Mouse (Mus musculus) heart, embryonic 11.5 days (tissue): ENCODE measurements around the gene Sox12. TPM values are rescaled to one million over a fixed set of nuclear protein-coding genes. Genes with fewer than 3 reads are reported as not detected.
"Not testable (repeated sequence)": the region's sequence is repeated elsewhere in the genome, so short reads cannot be mapped to it uniquely, and the experiment has no call there.

ENCODE experiments used
- ATAC-seq: fragments of 200-750 bp; cut with Nextera tagmentation; replicated peaks from 2 replicates; pipeline ENCODE4 v1.8.0; 2017; ENCODE audit warnings: moderate library complexity; ENCODE audit not compliant: insufficient number of reproducible peaks, low FRiP score, low TSS enrichment
- H3K27ac ChIP-seq: fragments of 300-500 bp; sonication (generic); 2 replicates; pipeline ENCODE4 v1.5.1; 2014; ENCODE audit warnings: mild to moderate bottlenecking, low read depth, low read length
- H3K27me3 ChIP-seq: fragments of 300-500 bp; sonication (generic); 2 replicates; pipeline ENCODE4 v1.6.1; 2014; ENCODE audit warnings: mild to moderate bottlenecking, low read length, mixed read lengths; ENCODE audit not compliant: control insufficient read depth, insufficient read depth
- H3K36me3 ChIP-seq: fragments of 300-500 bp; sonication (generic); 2 replicates; pipeline ENCODE4 v1.6.1; 2014; ENCODE audit warnings: mild to moderate bottlenecking, low read length, moderate library complexity, mixed read lengths; ENCODE audit not compliant: control insufficient read depth, insufficient read depth
- H3K4me1 ChIP-seq: fragments of 300-500 bp; sonication (generic); 2 replicates; pipeline ENCODE4 v1.6.1; 2014; ENCODE audit warnings: low read length; ENCODE audit not compliant: control insufficient read depth, insufficient read depth
- H3K4me2 ChIP-seq: fragments of 300-500 bp; sonication (generic); 2 replicates; pipeline ENCODE4 v1.6.1; 2014; ENCODE audit warnings: mild to moderate bottlenecking, moderate library complexity
- H3K4me3 ChIP-seq: fragments of 300-500 bp; sonication (generic); 2 replicates; pipeline ENCODE4 v1.5.1; 2014; ENCODE audit warnings: low read depth, low read length
- H3K9ac ChIP-seq: fragments of 300-500 bp; sonication (generic); 2 replicates; pipeline ENCODE4 v1.6.1; 2014; ENCODE audit warnings: mild to moderate bottlenecking, low read depth, low read length, moderate library complexity
- H3K9me3 ChIP-seq: fragments of 300-500 bp; sonication (generic); replicated peaks from 2 replicates; pipeline ENCODE4 v1.6.1; 2016; ENCODE audit warnings: low read length; ENCODE audit not compliant: control insufficient read depth
- WGBS: fragments of 180-500 bp; shearing (Covaris S2); extraction: QIAGEN DNeasy Blood & Tissue Kit; methylation state at CpG from one replicate; pipeline ENCODE4 v1.1.7; 2014; ENCODE audit not compliant: insufficient replicate concordance; 5-methylcytosine and 5-hydroxymethylcytosine counted together
- polyA plus RNA-seq: library from polyadenylated mRNA; unstranded; fragments of >200 nt; fragmentation: Nextera tagmentation; extraction: Ambion mirVana; gene quantifications from 2 replicates; pipeline ENCODE4 v1.2.1, GENCODE M21; 2014

The Sox12 gene
- polyA plus RNA-seq, 1 experiment from 2014 or later = 13.9 TPM

DNA sequence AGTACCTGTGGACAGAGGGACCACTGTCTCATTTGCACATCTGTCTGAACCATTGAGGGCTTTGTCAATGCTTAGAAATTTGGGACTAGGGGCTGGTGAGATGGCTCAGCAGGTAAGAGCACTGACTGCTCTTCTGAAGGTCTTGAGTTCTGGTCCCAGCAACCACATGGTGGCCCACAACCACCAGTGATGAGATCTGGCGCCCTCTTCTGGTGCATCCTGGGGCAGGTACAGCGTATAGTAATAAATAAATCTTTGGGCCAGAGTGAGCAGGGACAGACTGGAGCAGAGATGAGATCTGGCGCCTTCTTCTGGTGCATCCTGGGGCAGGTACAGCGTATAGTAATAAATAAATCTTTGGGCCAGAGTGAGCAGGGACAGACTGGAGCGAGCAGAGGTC is 38.9 kb downstream of the Sox12 start:
- 75% methylated on average over 5 of the region's 5 CpGs for WGBS
- H3K27me3 ChIP-seq, H3K27ac ChIP-seq, H3K9ac ChIP-seq, H3K4me2 ChIP-seq, ATAC-seq, H3K9me3 ChIP-seq, H3K4me3 ChIP-seq, H3K36me3 ChIP-seq: not testable (repeated sequence)
- H3K4me1 ChIP-seq = peaks cover 17% of the 10 kb centered on the region

DNA sequence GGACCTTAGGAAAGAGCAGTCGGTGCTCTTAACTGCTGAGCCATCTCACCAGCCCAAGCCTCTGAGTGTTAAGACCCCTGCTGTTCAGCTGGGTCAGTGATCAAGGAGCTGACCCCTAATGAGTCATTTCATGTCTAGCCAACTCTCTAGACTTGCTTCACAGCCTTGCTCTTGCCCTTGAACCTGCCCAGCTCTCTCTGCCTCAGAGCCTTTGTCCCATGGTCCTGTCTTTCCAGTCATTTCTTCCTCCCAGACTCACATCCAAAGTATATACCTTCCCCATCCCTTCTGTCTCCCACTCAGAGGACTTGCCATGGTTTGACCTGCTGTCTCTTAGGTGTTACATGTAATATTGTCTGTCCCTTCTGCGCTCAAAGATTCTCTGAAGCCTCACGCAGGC is 40.6 kb downstream of the Sox12 start:
- Histone ChIP-seq H3K4me1 (peaks cover 12% of the 10 kb centered on the region), H3K27me3 (no peaks in the 10 kb centered on the region), H3K36me3 (no peaks in the 10 kb centered on the region), H3K4me2 (no peak overlapping the region), H3K4me3 (no peak overlapping the region), H3K27ac (no peak overlapping the region), H3K9me3 (no peaks in the 10 kb centered on the region), H3K9ac (no peak overlapping the region)
- WGBS = 77% methylated on average over 3 of the region's 3 CpGs
- ATAC-seq = no peak

DNA sequence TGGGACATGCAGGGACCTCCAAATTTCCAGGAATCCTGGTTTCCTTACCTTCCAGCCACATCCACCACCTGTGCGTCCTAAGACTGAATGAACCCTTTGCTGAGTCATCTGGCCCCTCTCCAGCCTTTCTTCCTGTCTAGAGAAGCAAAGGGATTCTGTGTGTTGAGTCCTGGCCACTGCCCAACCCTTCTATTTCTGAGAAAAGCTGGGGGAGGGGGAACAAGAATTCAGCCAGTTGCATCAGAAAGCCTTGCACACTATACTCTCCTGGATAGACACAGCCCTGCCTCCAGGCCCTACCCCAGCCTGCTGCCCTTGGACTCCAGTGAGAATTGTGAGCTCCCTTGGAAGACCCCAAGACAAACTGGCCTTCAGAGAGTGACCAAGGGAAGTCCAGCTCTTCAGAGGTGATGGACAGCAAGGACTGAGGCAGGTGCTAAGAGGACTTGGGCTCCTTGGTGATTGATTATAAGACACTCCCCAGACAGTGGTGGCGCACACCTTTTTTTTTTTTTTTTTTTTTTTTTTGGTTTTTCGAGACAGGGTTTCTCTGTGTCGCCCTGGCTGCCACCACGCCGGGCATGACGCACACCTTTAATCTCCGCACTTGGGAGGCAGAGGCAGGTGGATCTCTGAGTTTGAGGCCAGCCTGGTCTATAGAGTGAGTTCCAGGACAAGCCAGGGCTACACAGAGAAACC is 47.9 kb downstream of the Sox12 start:
- Histone ChIP-seq H3K4me2 (peak overlapping the region; percentile 32), H3K4me3 (no peak overlapping the region; the same call in 1 of the 2 replicates), H3K27ac (peak overlapping the region; percentile 62), H3K27me3 (no peaks in the 10 kb centered on the region), H3K9me3 (no peaks in the 10 kb centered on the region), H3K36me3 (no peaks in the 10 kb centered on the region), H3K4me1 (0 out of 2 replicates have a peak, but pooled peaks cover 3% of the 10 kb centered on the region), H3K9ac (no peak overlapping the region)
- ATAC-seq = peak; percentile 32; the same call in 1 of the 2 replicates
- WGBS = 81% methylated on average over 8 of the region's 8 CpGs

DNA sequence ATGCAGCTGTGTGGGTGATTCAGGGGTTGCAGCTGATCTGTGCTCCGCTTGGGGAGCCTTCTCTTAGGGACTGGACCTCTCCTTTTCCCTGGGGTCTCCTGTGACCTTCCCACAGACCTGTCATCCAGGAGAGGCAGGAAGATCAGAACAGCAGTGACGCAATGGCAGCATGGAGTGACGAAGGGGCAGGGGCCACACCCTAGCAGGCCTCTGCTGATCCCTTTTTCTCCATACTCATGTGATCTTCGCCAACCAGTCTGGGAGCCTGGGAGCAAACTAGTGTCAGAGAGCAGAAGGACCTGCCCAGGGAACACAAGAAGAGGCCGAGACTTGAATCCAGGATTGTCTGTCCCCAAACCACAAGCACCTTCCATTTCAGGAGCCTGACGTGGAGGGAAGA is 48.7 kb downstream of the Sox12 start:
- 0 out of 2 replicates have a peak overlapping the region, but pooled peaks have one; percentile 10 for H3K9ac ChIP-seq
- peaks cover 7% of the 10 kb centered on the region; the same call in 1 of the 2 replicates for H3K4me1 ChIP-seq
- H3K27ac ChIP-seq = peak overlapping the region; percentile 62; the same call in 1 of the 2 replicates
- no peak for ATAC-seq
- no peaks in the 10 kb centered on the region for H3K36me3 ChIP-seq
- no peak overlapping the region for H3K4me3 ChIP-seq
- no peak overlapping the region for H3K4me2 ChIP-seq
- no peaks in the 10 kb centered on the region for H3K9me3 ChIP-seq
- no peaks in the 10 kb centered on the region for H3K27me3 ChIP-seq
- 78% methylated on average over 6 of the region's 6 CpGs for WGBS

DNA sequence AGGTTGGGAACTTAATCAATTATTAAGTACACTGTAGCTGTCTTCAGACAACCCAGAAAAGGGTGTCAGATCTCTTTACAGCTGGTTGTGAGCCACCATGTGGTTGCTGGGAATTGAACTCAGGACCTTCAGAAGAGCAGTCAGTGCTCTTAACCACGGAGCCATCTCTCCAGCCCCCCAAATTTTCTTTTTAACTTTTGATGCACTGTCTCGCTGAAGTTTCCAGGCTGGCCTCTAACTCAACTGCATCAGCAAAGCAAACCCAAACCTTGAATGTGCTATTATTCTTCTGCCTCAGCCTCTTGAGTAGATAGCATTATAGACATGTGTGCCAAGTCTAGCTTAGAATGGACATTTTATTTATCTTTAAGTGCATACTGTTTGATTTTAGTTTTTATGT is 50.1 kb downstream of the Sox12 start:
- no peaks in the 10 kb centered on the region for H3K9me3 ChIP-seq
- no peak overlapping the region for H3K9ac ChIP-seq

DNA sequence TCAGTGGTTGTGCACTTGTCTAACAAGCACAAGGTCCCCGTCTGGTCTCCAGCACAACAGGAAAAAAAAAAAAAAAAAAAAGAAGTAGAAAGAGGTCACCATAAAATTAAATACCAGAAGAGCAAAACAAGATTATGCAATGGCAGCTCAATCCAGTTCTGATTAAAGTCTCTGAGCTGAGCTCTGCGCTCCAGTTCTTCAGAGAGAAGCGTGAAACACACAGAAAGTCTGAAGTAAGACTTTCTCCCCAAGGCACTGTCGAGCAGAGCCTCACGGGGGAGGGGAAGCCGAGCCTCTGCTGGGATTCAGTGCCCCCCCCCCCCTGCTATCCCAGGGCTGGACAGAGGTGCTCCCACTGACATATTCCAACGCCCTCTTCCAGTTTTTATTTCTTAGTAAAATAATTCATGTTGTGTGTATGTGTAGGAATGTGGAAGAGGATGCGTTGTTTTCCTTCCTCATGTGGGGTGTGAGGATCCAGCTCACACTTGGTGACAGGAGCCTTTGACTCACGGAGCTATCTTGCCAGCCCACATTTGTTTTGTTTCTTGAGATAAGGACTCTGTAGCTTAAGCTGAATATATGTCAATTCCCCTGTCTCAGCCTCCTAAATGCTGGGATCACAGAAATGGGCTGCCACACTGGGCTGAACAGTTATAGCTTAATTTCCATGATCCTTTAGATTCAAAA is 50.9 kb downstream of the Sox12 start:
- no peaks in the 10 kb centered on the region for H3K27me3 ChIP-seq
- H3K9ac ChIP-seq = peak overlapping the region; percentile 0; the same call in 1 of the 2 replicates
- peaks cover 7% of the 10 kb centered on the region; the same call in 1 of the 2 replicates for H3K4me1 ChIP-seq
- ATAC-seq = peak; percentile 60
- no peaks in the 10 kb centered on the region for H3K9me3 ChIP-seq
- H3K4me2 ChIP-seq = peak overlapping the region; percentile 44; the same call in 1 of the 2 replicates
- H3K4me3 ChIP-seq = no peak overlapping the region
- H3K36me3 ChIP-seq = no peaks in the 10 kb centered on the region
- 13% methylated on average over 9 of the region's 9 CpGs for WGBS
- H3K27ac ChIP-seq = peak overlapping the region; percentile 77

More for the DNA sequence above, 50.1 kb downstream of the Sox12 start:
- ATAC-seq = no peak
- WGBS = 69% methylated on average over 2 of the region's 2 CpGs
- no peak overlapping the region for H3K4me3 ChIP-seq
- no peaks in the 10 kb centered on the region for H3K27me3 ChIP-seq
- H3K4me2 ChIP-seq = no peak overlapping the region
- H3K36me3 ChIP-seq = no peaks in the 10 kb centered on the region
- H3K4me1 ChIP-seq = peaks cover 7% of the 10 kb centered on the region; the same call in 1 of the 2 replicates
- H3K27ac ChIP-seq = no peak overlapping the region

DNA sequence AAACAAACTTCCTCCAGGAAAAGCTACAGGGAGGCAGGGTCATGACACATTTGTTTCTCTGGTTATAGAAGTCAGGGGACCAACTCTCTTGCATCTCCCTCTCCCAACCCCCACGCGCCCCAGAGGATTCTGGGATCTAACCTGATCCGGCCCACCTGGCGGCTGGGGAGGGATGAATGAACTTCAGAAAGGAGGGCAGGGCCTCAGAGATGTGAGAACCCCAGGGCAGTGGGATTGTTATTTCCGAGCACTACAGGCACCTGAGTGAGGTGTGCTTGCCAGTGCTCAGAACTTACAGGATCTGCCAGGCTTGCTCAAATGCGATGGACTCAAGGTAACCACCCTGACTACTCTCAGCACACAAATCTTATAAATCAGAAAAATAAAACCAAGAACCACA is 52.5 kb downstream of the Sox12 start:
- ATAC-seq = no peak
- H3K27ac ChIP-seq = no peak overlapping the region
- no peak overlapping the region for H3K4me2 ChIP-seq
- H3K27me3 ChIP-seq = no peaks in the 10 kb centered on the region
- WGBS = 66% methylated on average over 6 of the region's 6 CpGs
- H3K4me3 ChIP-seq = no peak overlapping the region
- H3K9me3 ChIP-seq = no peaks in the 10 kb centered on the region
- H3K4me1 ChIP-seq = peaks cover 7% of the 10 kb centered on the region; the same call in 1 of the 2 replicates
- H3K9ac ChIP-seq = no peak overlapping the region
- H3K36me3 ChIP-seq = no peaks in the 10 kb centered on the region

DNA sequence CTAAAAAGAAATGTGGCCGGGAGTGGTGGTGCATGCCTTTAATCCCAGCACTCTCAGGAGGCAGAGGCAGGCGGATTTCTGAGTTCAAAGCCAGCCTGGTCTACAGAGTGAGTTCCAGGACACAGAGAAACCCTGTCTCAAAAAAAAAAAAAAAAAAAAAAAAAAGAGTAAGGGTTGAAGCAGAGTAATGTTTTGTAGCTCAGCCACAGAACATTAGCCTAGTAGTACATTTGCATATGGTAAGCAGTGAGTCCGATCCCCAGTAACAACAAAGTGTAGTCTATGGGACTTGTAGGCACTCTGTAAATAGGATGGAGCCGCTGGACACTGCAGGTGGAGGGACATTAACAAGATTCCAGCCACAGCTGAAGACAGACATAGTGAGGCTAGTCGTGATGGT is 53.0 kb downstream of the Sox12 start:
- peak overlapping the region; percentile 92; the same call in 1 of the 2 replicates for H3K4me2 ChIP-seq
- 58% methylated on average over 5 of the region's 5 CpGs for WGBS
- H3K4me3 ChIP-seq = no peak overlapping the region
- no peaks in the 10 kb centered on the region for H3K27me3 ChIP-seq
- H3K4me1 ChIP-seq = peaks cover 7% of the 10 kb centered on the region; the same call in 1 of the 2 replicates
- no peak for ATAC-seq
- no peaks in the 10 kb centered on the region for H3K36me3 ChIP-seq
- H3K9me3 ChIP-seq = no peaks in the 10 kb centered on the region
- no peak overlapping the region for H3K27ac ChIP-seq
- H3K9ac ChIP-seq = no peak overlapping the region
